Mouse (Mus musculus) hindbrain, embryonic 11.5 days (tissue): ENCODE measurements at regions not wholly inside any gene's neighbourhood (a gene's known extent, or its start where the extent isn't known, plus 50 kb on each side); places are given as distances from the start of the nearest gene placed in this dataset.

Source experiments
- ATAC-seq: fragments of 200-750 bp; cut with Nextera tagmentation; 2 replicates; pipeline ENCODE4 v1.8.0; 2017; ENCODE audit warnings: mild to moderate bottlenecking, moderate TSS enrichment, moderate library complexity; ENCODE audit not compliant: low FRiP score
- DNase-seq: peaks from one replicate; pipeline ENCODE4 v3.0.0-alpha.2; 2015; ENCODE audit warnings: low spot score
- H3K27ac ChIP-seq: fragments of 300-500 bp; sonication (generic); 2 replicates; pipeline ENCODE4 v1.5.1; 2014; ENCODE audit warnings: mild to moderate bottlenecking, low read depth, low read length
- H3K27me3 ChIP-seq: fragments of 300-500 bp; sonication (generic); 2 replicates; pipeline ENCODE4 v1.6.1; 2014; ENCODE audit warnings: mild to moderate bottlenecking, low read length, moderate library complexity, mixed read lengths; ENCODE audit not compliant: control insufficient read depth, insufficient read depth
- H3K36me3 ChIP-seq: fragments of 300-500 bp; sonication (generic); 2 replicates; pipeline ENCODE4 v1.6.1; 2014; ENCODE audit warnings: mild to moderate bottlenecking, low read length, moderate library complexity, mixed read lengths; ENCODE audit not compliant: control insufficient read depth, insufficient read depth
- H3K4me1 ChIP-seq: fragments of 300-500 bp; sonication (generic); replicated peaks from 2 replicates; pipeline ENCODE4 v1.6.1; 2014; ENCODE audit warnings: low read length, mixed read lengths; ENCODE audit not compliant: control insufficient read depth, insufficient read depth
- H3K4me2 ChIP-seq: fragments of 300-500 bp; sonication (generic); replicated peaks from 2 replicates; pipeline ENCODE4 v1.6.1; 2014; ENCODE audit warnings: mild to moderate bottlenecking, low read depth, low read length
- H3K4me3 ChIP-seq: fragments of 300-500 bp; sonication (generic); 2 replicates; pipeline ENCODE4 v1.5.1; 2014; ENCODE audit warnings: low read depth, low read length
- H3K9ac ChIP-seq: fragments of 300-500 bp; sonication (generic); 2 replicates; pipeline ENCODE4 v1.6.1; 2014; ENCODE audit warnings: low read depth, low read length
- H3K9me3 ChIP-seq: fragments of 300-500 bp; sonication (generic); 2 replicates; pipeline ENCODE4 v1.6.1; 2016; ENCODE audit warnings: low read length; ENCODE audit not compliant: control insufficient read depth
- WGBS: fragments of 180-500 bp; shearing (Covaris S2); extraction: QIAGEN DNeasy Blood & Tissue Kit; methylation state at CpG from one replicate; pipeline ENCODE4 v1.1.7; 2014; 5-methylcytosine and 5-hydroxymethylcytosine counted together

DNA sequence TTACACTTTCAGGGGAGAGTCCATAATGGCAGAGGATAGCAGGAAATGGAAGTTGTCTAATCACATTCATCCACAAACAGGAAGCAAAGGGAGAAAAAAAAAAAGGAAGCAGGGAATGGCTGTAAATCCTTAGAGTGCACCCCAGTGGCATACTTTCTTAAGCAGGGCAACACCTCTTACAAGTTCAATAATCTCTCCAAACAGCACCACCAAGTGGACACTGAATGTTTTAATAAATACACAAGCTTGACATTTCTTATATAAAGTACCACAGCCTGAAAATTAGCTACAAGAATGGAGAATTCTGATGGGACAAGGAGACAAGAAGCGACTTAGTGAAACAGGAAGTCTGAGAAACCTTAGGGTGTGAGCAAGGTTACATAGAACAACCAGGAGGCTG lies 849.5 kb upstream of the Chrm3 start:
- ATAC-seq (no peak), DNase-seq (peak; percentile 1)
- Histone ChIP-seq H3K4me2 (no peak overlapping the region), H3K4me1 (no peaks in the 10 kb centered on the region), H3K9me3 (no peaks in the 10 kb centered on the region), H3K27me3 (no peaks in the 10 kb centered on the region), H3K4me3 (no peak overlapping the region), H3K27ac (no peak overlapping the region), H3K36me3 (no peaks in the 10 kb centered on the region), H3K9ac (no peak overlapping the region)
- 95% methylated on average over 1 of the region's 1 CpGs for WGBS

GRCm38 (mm10) chr13:11205216-11205786 lies 844.7 kb upstream of the Chrm3 start:
- DNase-seq (no peak), ATAC-seq (no peak)
- H3K27me3 ChIP-seq = no peaks in the 10 kb centered on the region
- no peaks in the 10 kb centered on the region for H3K4me1 ChIP-seq
- H3K9me3 ChIP-seq = no peaks in the 10 kb centered on the region
- no peak overlapping the region for H3K27ac ChIP-seq
- H3K4me3 ChIP-seq = no peak overlapping the region
- 90% methylated on average over 6 of the region's 6 CpGs for WGBS
- no peak overlapping the region for H3K9ac ChIP-seq
- H3K4me2 ChIP-seq = no peak overlapping the region
- H3K36me3 ChIP-seq = no peaks in the 10 kb centered on the region

- Histone ChIP-seq H3K4me3 (no peak overlapping the region), H3K36me3 (no peaks in the 10 kb centered on the region), H3K4me2 (no peak overlapping the region), H3K27me3 (no peaks in the 10 kb centered on the region), H3K9ac (no peak overlapping the region), H3K27ac (no peak overlapping the region), H3K4me1 (no peaks in the 10 kb centered on the region), H3K9me3 (no peaks in the 10 kb centered on the region)
- DNase-seq (no peak), ATAC-seq (no peak)
Measured at GRCm38 (mm10) chr13:11201978-11202377, 841.3 kb upstream of the Chrm3 start.

GRCm38 (mm10) chr13:11192471-11192870 lies 831.8 kb upstream of the Chrm3 start:
- ATAC-seq (no peak), DNase-seq (no peak)
- H3K4me2 ChIP-seq = no peak overlapping the region
- H3K4me1 ChIP-seq = no peaks in the 10 kb centered on the region
- 82% methylated on average over 8 of the region's 8 CpGs for WGBS
- H3K27me3 ChIP-seq = no peaks in the 10 kb centered on the region
- H3K4me3 ChIP-seq = no peak overlapping the region
- no peak overlapping the region for H3K9ac ChIP-seq
- no peaks in the 10 kb centered on the region for H3K9me3 ChIP-seq
- no peak overlapping the region for H3K27ac ChIP-seq
- no peaks in the 10 kb centered on the region for H3K36me3 ChIP-seq

DNA sequence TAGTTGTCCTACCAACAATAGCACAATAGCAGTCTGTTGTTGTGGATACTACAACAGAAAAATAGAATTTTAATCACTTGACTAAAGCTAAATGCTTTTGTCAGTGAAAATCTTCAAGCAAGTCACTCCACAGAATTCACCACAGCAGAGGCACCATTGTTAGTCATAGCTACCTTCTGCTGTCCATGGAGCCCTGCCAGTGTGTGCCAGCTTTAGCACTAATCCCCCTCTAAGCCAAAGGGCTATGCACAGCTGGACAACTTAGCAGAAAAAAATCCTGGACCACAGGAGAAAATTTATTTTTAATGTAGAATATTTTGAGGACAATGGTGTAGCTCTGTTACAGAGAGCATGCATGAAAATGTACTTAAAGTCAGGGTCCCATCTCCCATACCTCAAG lies 820.5 kb upstream of the Chrm3 start:
- Histone ChIP-seq H3K27me3 (no peaks in the 10 kb centered on the region), H3K4me3 (no peak overlapping the region), H3K36me3 (no peaks in the 10 kb centered on the region), H3K9ac (no peak overlapping the region), H3K27ac (no peak overlapping the region), H3K9me3 (no peaks in the 10 kb centered on the region), H3K4me2 (no peak overlapping the region), H3K4me1 (no peaks in the 10 kb centered on the region)
- DNase-seq = no peak
- no peak for ATAC-seq

- WGBS = 94% methylated on average over 1 of the region's 1 CpGs
- Histone ChIP-seq H3K9me3 (no peaks in the 10 kb centered on the region), H3K9ac (no peak overlapping the region), H3K27ac (no peak overlapping the region), H3K27me3 (no peaks in the 10 kb centered on the region), H3K36me3 (no peaks in the 10 kb centered on the region), H3K4me3 (no peak overlapping the region), H3K4me2 (no peak overlapping the region), H3K4me1 (no peaks in the 10 kb centered on the region)
- no peak for DNase-seq
- no peak for ATAC-seq
Measured at GRCm38 (mm10) chr13:11180356-11180755, 819.7 kb upstream of the Chrm3 start.

DNA sequence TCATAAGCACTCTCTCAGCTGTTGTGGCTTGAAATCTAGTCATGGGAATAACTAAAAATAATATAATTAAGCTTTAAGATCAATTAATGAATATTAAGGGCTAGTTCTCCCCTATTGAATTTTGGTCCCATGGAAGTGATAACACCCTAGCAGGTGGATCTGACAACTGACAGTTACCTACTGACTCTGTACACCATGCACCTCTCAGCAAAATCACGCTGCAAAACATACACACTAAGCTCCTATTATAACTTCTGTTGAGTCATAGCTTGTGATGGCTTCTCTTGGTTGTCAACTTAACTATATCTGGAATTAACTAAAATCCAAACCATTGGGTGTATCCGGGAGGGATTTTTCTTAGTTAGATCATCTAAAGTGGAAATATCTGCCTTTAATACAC lies 817.9 kb upstream of the Chrm3 start:
- Histone ChIP-seq H3K9ac (no peak overlapping the region), H3K36me3 (no peaks in the 10 kb centered on the region), H3K9me3 (no peaks in the 10 kb centered on the region), H3K27ac (no peak overlapping the region), H3K4me1 (no peaks in the 10 kb centered on the region), H3K4me3 (no peak overlapping the region), H3K27me3 (no peaks in the 10 kb centered on the region), H3K4me2 (no peak overlapping the region)
- DNase-seq (no peak), ATAC-seq (no peak)
- 93% methylated on average over 2 of the region's 2 CpGs for WGBS

- no peaks in the 10 kb centered on the region for H3K4me1 ChIP-seq
- H3K27me3 ChIP-seq = no peaks in the 10 kb centered on the region
- no peak overlapping the region for H3K4me3 ChIP-seq
- DNase-seq (no peak), ATAC-seq (no peak)
- no peak overlapping the region for H3K27ac ChIP-seq
- 87% methylated on average over 6 of the region's 6 CpGs for WGBS
- H3K9ac ChIP-seq = no peak overlapping the region
- no peaks in the 10 kb centered on the region for H3K9me3 ChIP-seq
- H3K36me3 ChIP-seq = no peaks in the 10 kb centered on the region
- H3K4me2 ChIP-seq = no peak overlapping the region
Measured at GRCm38 (mm10) chr13:11177642-11178420, 817.2 kb upstream of the Chrm3 start.

- H3K27me3 ChIP-seq = no peaks in the 10 kb centered on the region
- H3K9ac ChIP-seq = no peak overlapping the region
- ATAC-seq (no peak), DNase-seq (no peak)
- no peak overlapping the region for H3K4me3 ChIP-seq
- H3K4me2 ChIP-seq = no peak overlapping the region
- H3K36me3 ChIP-seq = no peaks in the 10 kb centered on the region
- no peaks in the 10 kb centered on the region for H3K4me1 ChIP-seq
- no peak overlapping the region for H3K27ac ChIP-seq
- WGBS = 74% methylated on average over 5 of the region's 5 CpGs
- no peaks in the 10 kb centered on the region for H3K9me3 ChIP-seq
Measured at GRCm38 (mm10) chr13:11167115-11167514, 806.5 kb upstream of the Chrm3 start.
